Mouse (Mus musculus) hindbrain, embryonic 10.5 days (tissue): ENCODE measurements at regions not wholly inside any gene's neighbourhood (a gene's known extent, or its start where the extent isn't known, plus 50 kb on each side); places are given as distances from the start of the nearest gene placed in this dataset.

Experiments
- DNase-seq: peaks from one replicate; pipeline ENCODE4 v3.0.0-alpha.2; 2017; ENCODE audit warnings: low spot score
- H3K27ac ChIP-seq: fragments of 300-500 bp; sonication (generic); 2 replicates; pipeline ENCODE4 v1.5.1; 2016; ENCODE audit warnings: mild to moderate bottlenecking, moderate library complexity
- H3K27me3 ChIP-seq: fragments of 300-500 bp; sonication (generic); 2 replicates; pipeline ENCODE4 v1.6.1; 2016; ENCODE audit warnings: mild to moderate bottlenecking; ENCODE audit not compliant: poor library complexity, insufficient read depth, severe bottlenecking
- H3K36me3 ChIP-seq: fragments of 300-500 bp; sonication (generic); 2 replicates; pipeline ENCODE4 v1.6.1; 2016; ENCODE audit warnings: mild to moderate bottlenecking, moderate library complexity
- H3K4me1 ChIP-seq: fragments of 300-500 bp; sonication (generic); replicated peaks from 2 replicates; pipeline ENCODE4 v1.6.1; 2016; ENCODE audit warnings: mild to moderate bottlenecking
- H3K4me3 ChIP-seq: fragments of 300-500 bp; sonication (generic); 2 replicates; pipeline ENCODE4 v1.5.1; 2016; ENCODE audit warnings: mild to moderate bottlenecking, moderate library complexity
- H3K9me3 ChIP-seq: fragments of 300-500 bp; sonication (generic); 2 replicates; pipeline ENCODE4 v1.6.1; 2016; ENCODE audit warnings: mild to moderate bottlenecking, moderate library complexity
- WGBS: fragments of 180-500 bp; shearing (Covaris S2); methylation state at CpG from one replicate; pipeline ENCODE4 v1.1.7; 2016; 5-methylcytosine and 5-hydroxymethylcytosine counted together

- DNase-seq, result no peak
- no peaks in the 10 kb centered on the region for H3K4me1 ChIP-seq
- no peak overlapping the region for H3K4me3 ChIP-seq
- H3K27ac ChIP-seq, result no peak overlapping the region
- 89% methylated on average over 2 of the region's 2 CpGs for WGBS
- H3K9me3 ChIP-seq, result no peaks in the 10 kb centered on the region
- no peaks in the 10 kb centered on the region for H3K36me3 ChIP-seq
- no peaks in the 10 kb centered on the region for H3K27me3 ChIP-seq
These were observed 1206.1 kb downstream of the A830018L16Rik start for GRCm38 (mm10) chr1:12619981-12620380.

GRCm38 (mm10) chr1:12620825-12621224 lies 1206.9 kb downstream of the A830018L16Rik start:
- no peaks in the 10 kb centered on the region for H3K4me1 ChIP-seq
- no peaks in the 10 kb centered on the region for H3K27me3 ChIP-seq
- no peak overlapping the region for H3K27ac ChIP-seq
- DNase-seq, result no peak
- H3K9me3 ChIP-seq, result no peaks in the 10 kb centered on the region
- H3K36me3 ChIP-seq, result no peaks in the 10 kb centered on the region
- 87% methylated on average over 6 of the region's 6 CpGs for WGBS
- no peak overlapping the region for H3K4me3 ChIP-seq

- H3K27me3 ChIP-seq, result no peaks in the 10 kb centered on the region
- no peaks in the 10 kb centered on the region for H3K36me3 ChIP-seq
- no peak for DNase-seq
- no peaks in the 10 kb centered on the region for H3K9me3 ChIP-seq
- no peak overlapping the region for H3K27ac ChIP-seq
- no peak overlapping the region for H3K4me3 ChIP-seq
- H3K4me1 ChIP-seq, result no peaks in the 10 kb centered on the region
- 92% methylated on average over 4 of the region's 4 CpGs for WGBS
These were observed 1209.3 kb downstream of the A830018L16Rik start for GRCm38 (mm10) chr1:12623158-12623557.

GRCm38 (mm10) chr1:12633049-12633448 lies 1219.1 kb downstream of the A830018L16Rik start:
- 96% methylated on average over 3 of the region's 3 CpGs for WGBS
- H3K27me3 ChIP-seq, result peaks cover 23% of the 10 kb centered on the region
- H3K36me3 ChIP-seq, result no peaks in the 10 kb centered on the region
- H3K9me3 ChIP-seq, result no peaks in the 10 kb centered on the region
- no peak overlapping the region for H3K4me3 ChIP-seq
- no peak overlapping the region for H3K27ac ChIP-seq
- no peak for DNase-seq
- H3K4me1 ChIP-seq, result peaks cover 12% of the 10 kb centered on the region

GRCm38 (mm10) chr1:12636326-12637147 lies 1222.6 kb downstream of the A830018L16Rik start:
- H3K27me3 ChIP-seq, result peaks cover 57% of the 10 kb centered on the region
- 25% methylated on average over 9 of the region's 9 CpGs for WGBS
- H3K4me1 ChIP-seq, result peaks cover 12% of the 10 kb centered on the region
- peak; percentile 66 for DNase-seq
- no peak overlapping the region for H3K27ac ChIP-seq
- no peaks in the 10 kb centered on the region for H3K36me3 ChIP-seq
- H3K9me3 ChIP-seq, result no peaks in the 10 kb centered on the region
- no peak overlapping the region for H3K4me3 ChIP-seq

GRCm38 (mm10) chr1:12640983-12641382 lies 1227.1 kb downstream of the A830018L16Rik start:
- H3K4me1 ChIP-seq, result peaks cover 12% of the 10 kb centered on the region
- no peaks in the 10 kb centered on the region for H3K9me3 ChIP-seq
- H3K27ac ChIP-seq, result no peak overlapping the region
- no peak overlapping the region for H3K4me3 ChIP-seq
- 72% methylated on average over 4 of the region's 4 CpGs for WGBS
- DNase-seq, result no peak
- peaks cover 50% of the 10 kb centered on the region for H3K27me3 ChIP-seq
- H3K36me3 ChIP-seq, result no peaks in the 10 kb centered on the region
